Mouse (Mus musculus): ENCODE measurements around the gene Prss40. TPM values are rescaled to one million over a fixed set of nuclear protein-coding genes. Genes with fewer than 3 reads are reported as not detected.
A peak's percentile ranks its signal among the peaks of the same experiment; 100 is the strongest.

The Prss40 gene
- polyA plus RNA-seq (2015; fragmentation: Nextera tagmentation; extraction: Ambion mirVana) = not detected in 2 replicates

GRCm38 (mm10) chr1:34560843-34561242, at the start of gene Prss40:
TSS of gene Prss40 (minus strand) at chr1:34560943.
- no peak for ATAC-seq (ENCODE audit: low read depth)
- Histone ChIP-seq H3K9ac (no peak within 1 kb of the TSS), H3K27me3 (no peaks in the 10 kb centered on the region), H3K9me3 (no peaks in the 10 kb centered on the region; the same call in 1 of the 2 replicates), H3K4me3 (no peak within 1 kb of the TSS), H3K4me1 (replicated peaks) (no peaks in the 10 kb centered on the region), H3K27ac (replicated peaks) (no peak within 1 kb of the TSS), H3K36me3 (no peaks in the 10 kb centered on the region), H3K4me2 (no peak within 1 kb of the TSS)
- 85% methylated on average over 15 of the region's 15 CpGs for WGBS

- H3K36me3 ChIP-seq = no peaks in the 10 kb centered on the region
- no peak overlapping the region for H3K9ac ChIP-seq
- ATAC-seq (ENCODE audit: low read depth) = peak; percentile 69
- WGBS = 19% methylated on average over 8 of the region's 8 CpGs
- H3K4me2 ChIP-seq = no peak overlapping the region
- H3K4me3 ChIP-seq = no peak overlapping the region
- no peaks in the 10 kb centered on the region for H3K27me3 ChIP-seq
- H3K27ac ChIP-seq (replicated peaks) = no peak overlapping the region
- H3K4me1 ChIP-seq (replicated peaks) = no peaks in the 10 kb centered on the region
- H3K9me3 ChIP-seq = no peaks in the 10 kb centered on the region
Observed at GRCm38 (mm10) chr1:34602363-34602762, 41.6 kb upstream of the Prss40 start.

GRCm38 (mm10) chr1:34601323-34602047, 40.7 kb upstream of the Prss40 start:
- no peak for ATAC-seq (ENCODE audit: low read depth)
- 86% methylated on average over 3 of the region's 3 CpGs for WGBS
- no peak overlapping the region for H3K27ac ChIP-seq (replicated peaks)

DNA sequence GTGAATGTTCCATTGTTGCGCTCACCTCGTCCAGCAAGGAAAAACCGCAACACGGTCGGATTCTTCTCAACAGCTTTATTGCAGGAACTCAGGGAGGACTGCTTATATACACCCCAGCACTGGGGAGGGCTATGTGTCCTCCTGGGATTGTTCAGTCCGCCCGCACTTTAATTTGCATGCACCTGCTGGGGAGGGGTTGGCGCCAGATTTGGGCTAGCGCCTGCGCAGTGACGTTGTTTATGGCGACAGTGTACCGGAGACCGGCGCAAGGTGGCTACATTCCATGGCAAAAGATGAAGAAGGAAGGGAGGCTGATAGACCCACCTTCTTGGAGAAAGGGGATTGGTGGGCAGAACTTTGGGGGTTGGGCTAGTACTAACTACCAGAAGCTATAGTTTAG, 39.3 kb upstream of the Prss40 start:
- Histone ChIP-seq H3K9me3 (no peaks in the 10 kb centered on the region), H3K4me2 (no peak overlapping the region), H3K27ac (replicated peaks) (no peak overlapping the region), H3K4me1 (replicated peaks) (no peaks in the 10 kb centered on the region), H3K4me3 (no peak overlapping the region), H3K27me3 (no peaks in the 10 kb centered on the region), H3K9ac (no peak overlapping the region), H3K36me3 (peaks cover 12% of the 10 kb centered on the region)
- ATAC-seq (ENCODE audit: low read depth) = no peak
- 70% methylated on average over 15 of the region's 15 CpGs for WGBS

More at GRCm38 (mm10) chr1:34601323-34602047, 40.7 kb upstream of the Prss40 start:
- no peaks in the 10 kb centered on the region for H3K36me3 ChIP-seq
- H3K4me1 ChIP-seq (replicated peaks) = no peaks in the 10 kb centered on the region
- H3K9ac ChIP-seq = no peak overlapping the region
- H3K4me3 ChIP-seq = no peak overlapping the region
- H3K9me3 ChIP-seq = no peaks in the 10 kb centered on the region
- H3K27me3 ChIP-seq = no peaks in the 10 kb centered on the region
- no peak overlapping the region for H3K4me2 ChIP-seq

DNA sequence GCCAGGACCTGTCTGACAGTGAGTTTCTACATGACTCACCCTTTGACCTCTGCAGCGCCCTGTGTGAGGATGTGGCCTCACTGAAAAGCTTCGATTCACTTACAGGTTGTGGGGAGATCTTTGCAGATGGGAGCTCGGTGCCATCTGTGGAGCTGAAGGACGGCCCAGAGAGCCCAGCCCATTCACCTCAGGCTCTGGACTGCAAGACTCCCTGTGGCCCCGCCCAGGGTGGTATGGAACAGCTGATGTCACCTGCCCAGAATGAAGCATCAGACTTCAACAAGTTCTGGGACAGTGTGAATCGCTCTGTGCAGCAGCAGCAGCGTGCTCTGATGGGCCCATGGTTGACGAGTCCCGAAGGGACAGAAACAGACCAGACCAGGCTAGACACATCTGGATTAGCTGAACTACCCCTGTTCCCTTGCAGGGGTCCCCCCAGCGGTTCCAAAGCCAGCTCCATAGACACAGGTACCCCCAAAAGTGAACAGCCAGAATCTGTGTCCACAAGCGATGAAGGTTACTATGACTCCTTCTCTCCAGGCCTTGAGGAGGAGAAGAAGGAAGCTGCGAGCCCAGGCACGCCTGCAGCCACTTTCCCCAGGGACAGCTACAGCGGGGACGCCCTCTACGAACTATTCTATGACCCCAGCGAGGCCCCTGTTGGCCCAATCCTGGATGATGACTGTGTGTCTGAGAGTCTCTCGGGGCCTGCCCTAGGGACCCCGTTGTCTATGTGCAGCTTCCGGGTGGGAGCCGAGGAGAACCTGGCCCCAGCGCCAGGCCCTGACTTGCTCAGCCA, 26.8 kb upstream of the Prss40 start:
- Histone ChIP-seq H3K4me1 (replicated peaks) (peaks cover 18% of the 10 kb centered on the region), H3K4me2 (no peak overlapping the region), H3K9me3 (no peaks in the 10 kb centered on the region), H3K4me3 (no peak overlapping the region), H3K9ac (no peak overlapping the region), H3K27ac (replicated peaks) (no peak overlapping the region), H3K27me3 (0 out of 2 replicates have a peak, but pooled peaks cover under 1% of the 10 kb centered on the region), H3K36me3 (peaks cover 53% of the 10 kb centered on the region)
- 86% methylated on average over 22 of the region's 22 CpGs for WGBS
- ATAC-seq (ENCODE audit: low read depth) = no peak

DNA sequence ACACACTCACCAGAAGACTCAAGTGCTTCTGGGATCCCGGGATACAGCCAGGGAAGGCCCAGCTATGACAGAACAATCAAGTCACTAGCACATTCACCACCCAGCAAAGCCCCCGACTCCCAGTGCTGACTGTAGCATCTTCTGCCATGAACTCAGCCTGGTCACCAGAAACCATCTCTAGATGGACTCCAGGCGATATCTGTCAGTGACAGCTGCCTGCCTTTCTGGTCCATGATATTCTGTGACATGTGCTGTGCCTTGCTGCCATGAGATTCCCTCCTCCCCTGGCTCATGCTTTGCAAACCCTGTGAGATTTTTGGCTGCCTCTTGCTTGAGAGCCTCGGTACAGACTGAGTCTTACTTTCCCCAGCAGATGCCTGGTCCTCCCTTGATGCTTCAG, 24.0 kb upstream of the Prss40 start:
- peaks cover 32% of the 10 kb centered on the region for H3K36me3 ChIP-seq
- no peak overlapping the region for H3K9ac ChIP-seq
- H3K27ac ChIP-seq (replicated peaks) = no peak overlapping the region
- no peaks in the 10 kb centered on the region for H3K9me3 ChIP-seq
- H3K4me1 ChIP-seq (replicated peaks) = peaks cover 38% of the 10 kb centered on the region
- no peak for ATAC-seq (ENCODE audit: low read depth)
- H3K4me3 ChIP-seq = no peak overlapping the region
- WGBS = 86% methylated on average over 4 of the region's 4 CpGs
- no peak overlapping the region for H3K4me2 ChIP-seq
- peaks cover 23% of the 10 kb centered on the region; the same call in 1 of the 2 replicates for H3K27me3 ChIP-seq

DNA sequence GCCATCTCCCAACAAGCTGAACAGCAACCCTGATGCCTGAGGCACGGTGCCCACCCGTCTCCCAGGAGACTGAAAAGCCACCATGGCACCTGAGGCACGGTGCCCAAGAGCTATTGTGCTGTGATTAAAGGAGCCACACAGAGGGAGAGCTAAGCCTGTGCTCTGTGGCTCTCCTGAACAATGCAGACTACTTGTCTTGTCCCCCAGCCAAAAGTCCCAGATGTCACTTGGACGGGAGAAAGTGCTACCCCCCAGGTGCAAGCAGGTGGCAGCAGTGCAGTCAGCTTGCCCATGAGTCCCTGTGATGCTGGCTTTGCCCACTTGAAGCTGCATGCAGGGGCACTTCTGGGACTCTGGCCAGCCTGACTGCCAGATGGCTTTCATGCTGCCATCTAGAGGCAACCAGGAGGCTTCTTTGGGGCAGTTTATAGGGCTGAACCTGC, 23.1 kb upstream of the Prss40 start:
- Histone ChIP-seq H3K4me2 (no peak overlapping the region), H3K36me3 (peaks cover 23% of the 10 kb centered on the region), H3K4me1 (replicated peaks) (peaks cover 44% of the 10 kb centered on the region), H3K4me3 (no peak overlapping the region), H3K27ac (replicated peaks) (no peak overlapping the region), H3K9me3 (no peaks in the 10 kb centered on the region), H3K9ac (0 out of 2 replicates have a peak overlapping the region, but pooled peaks have one; percentile 26), H3K27me3 (peaks cover 27% of the 10 kb centered on the region)
- 15% methylated on average over 4 of the region's 4 CpGs for WGBS
- peak; percentile 68 for ATAC-seq (ENCODE audit: low read depth)

DNA sequence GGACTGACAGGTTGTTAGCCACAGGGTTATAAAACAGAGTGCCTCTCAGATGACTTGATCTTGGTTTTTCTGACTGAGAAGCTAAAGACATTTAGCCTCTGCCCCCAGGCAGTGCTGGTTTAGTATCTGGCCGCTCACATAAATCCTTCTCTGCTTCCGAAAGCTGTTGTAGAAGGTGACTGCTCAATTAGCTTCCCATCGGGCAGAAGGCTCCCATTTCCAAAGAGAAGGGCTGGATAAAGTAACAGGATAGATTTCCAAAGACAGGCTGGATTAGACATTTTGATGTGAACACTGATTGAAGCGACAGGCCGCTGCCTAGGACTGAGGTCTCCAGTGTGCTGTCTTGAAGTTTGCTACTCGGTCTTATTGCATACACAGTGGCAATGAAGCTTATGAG, 21.5 kb upstream of the Prss40 start:
- H3K27me3 ChIP-seq = peaks cover 40% of the 10 kb centered on the region
- no peak overlapping the region for H3K27ac ChIP-seq (replicated peaks)
- peaks cover 49% of the 10 kb centered on the region for H3K4me1 ChIP-seq (replicated peaks)
- no peaks in the 10 kb centered on the region for H3K9me3 ChIP-seq
- H3K9ac ChIP-seq = 0 out of 2 replicates have a peak overlapping the region, but pooled peaks have one; percentile 2
- WGBS = 64% methylated on average over 6 of the region's 6 CpGs
- H3K4me3 ChIP-seq = no peak overlapping the region
- peaks cover 7% of the 10 kb centered on the region for H3K36me3 ChIP-seq
- no peak for ATAC-seq (ENCODE audit: low read depth)
- H3K4me2 ChIP-seq = peak overlapping the region; percentile 30; the same call in 1 of the 2 replicates

DNA sequence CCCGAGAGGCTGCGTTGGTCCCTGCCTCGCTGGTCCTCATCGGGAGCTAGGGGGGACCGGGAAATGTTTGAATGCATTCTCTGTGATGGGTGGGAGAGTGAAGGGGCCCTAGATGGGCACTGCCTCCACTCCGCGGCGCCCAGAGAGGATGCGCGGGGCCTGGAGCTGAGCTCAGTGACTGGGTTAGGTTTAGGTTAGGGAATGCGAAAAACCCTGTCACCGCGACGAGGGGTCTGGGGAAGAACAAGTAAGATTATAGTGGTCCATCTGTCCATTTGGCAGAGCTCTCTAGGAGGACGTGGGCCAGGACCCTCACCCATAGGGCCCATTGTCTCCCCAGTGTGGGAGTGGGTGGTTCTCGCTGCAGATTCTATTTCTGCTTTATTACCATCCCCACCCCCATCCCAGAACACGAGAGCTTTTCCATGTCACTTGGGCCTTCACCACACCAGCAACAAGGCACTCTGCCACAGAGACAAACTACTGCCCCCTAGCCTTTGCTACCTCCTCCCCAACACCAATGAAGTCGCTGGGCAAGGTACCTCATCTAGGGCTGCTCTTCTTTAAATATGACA, 19.1 kb upstream of the Prss40 start:
- ATAC-seq (ENCODE audit: low read depth) = peak; percentile 64
- peaks cover 45% of the 10 kb centered on the region for H3K27me3 ChIP-seq
- peak overlapping the region; percentile 73 for H3K4me2 ChIP-seq
- H3K4me3 ChIP-seq = peak overlapping the region; percentile 61
- 1% methylated on average over 18 of the region's 18 CpGs for WGBS
- no peaks in the 10 kb centered on the region for H3K9me3 ChIP-seq
- peak overlapping the region; percentile 86 for H3K9ac ChIP-seq
- peaks cover 49% of the 10 kb centered on the region for H3K4me1 ChIP-seq (replicated peaks)
- peak overlapping the region; percentile 91 for H3K27ac ChIP-seq (replicated peaks)
- no peaks in the 10 kb centered on the region for H3K36me3 ChIP-seq

DNA sequence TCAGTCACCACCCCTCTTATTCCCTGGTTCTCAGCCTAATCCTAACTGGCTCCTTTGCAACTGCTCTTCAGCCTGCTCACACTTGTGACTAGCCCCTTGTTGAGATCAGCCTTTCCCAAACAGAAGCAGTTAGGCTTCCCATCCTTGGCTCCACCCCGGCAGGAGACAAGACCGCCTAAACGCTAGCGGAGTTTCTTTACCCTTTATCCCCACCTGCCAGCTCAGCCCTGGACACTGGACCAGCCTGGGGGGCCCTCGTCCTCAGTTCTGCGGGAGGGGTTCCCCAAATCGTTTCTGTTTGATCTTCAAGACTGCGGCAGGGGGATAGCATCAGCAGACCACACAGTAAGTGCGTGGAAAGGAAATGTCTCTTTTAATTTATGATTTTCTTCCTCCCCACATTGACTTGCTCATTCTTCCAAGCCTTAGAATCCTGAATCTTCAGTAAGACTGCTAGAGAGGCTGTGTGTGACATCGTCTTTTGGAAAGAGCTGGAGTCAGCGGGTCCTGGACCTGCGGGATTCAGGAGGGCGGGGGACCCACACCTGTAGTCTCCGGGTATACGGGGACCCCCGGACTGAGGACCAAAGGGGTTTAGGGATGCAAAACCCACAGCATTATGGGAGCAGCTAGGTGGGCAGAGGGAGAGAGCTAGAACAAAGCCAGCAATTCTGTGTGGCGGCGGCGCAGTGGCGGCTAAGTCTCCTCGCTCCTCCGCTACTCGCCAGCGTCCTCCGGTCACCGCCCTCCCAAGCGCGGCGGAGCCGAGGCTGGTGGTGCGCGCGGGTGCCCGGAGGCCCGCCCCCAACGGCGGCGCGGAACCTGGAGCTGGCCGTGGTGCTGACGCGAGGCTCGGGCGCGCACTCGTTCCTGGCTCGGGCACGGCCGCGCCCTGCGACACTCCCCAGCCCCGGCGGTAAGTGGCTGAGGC, 18.4 kb upstream of the Prss40 start, which contains the start of gene Amer3:
TSS of gene Amer3 (plus strand) at position 807 of the 931 bp plus-strand sequence.
- under 1% methylated on average over 53 of the region's 53 CpGs for WGBS
- H3K27ac ChIP-seq (replicated peaks) = peak within 1 kb of the TSS; percentile 91
- peak; percentile 89 for ATAC-seq (ENCODE audit: low read depth)

GRCm38 (mm10) chr1:34573221-34573620, 12.5 kb upstream of the Prss40 start:
- Histone ChIP-seq H3K27me3 (peaks cover 12% of the 10 kb centered on the region), H3K9ac (no peak overlapping the region), H3K36me3 (no peaks in the 10 kb centered on the region), H3K9me3 (no peaks in the 10 kb centered on the region), H3K4me1 (replicated peaks) (no peaks in the 10 kb centered on the region), H3K4me3 (no peak overlapping the region), H3K27ac (replicated peaks) (no peak overlapping the region), H3K4me2 (no peak overlapping the region)
- 80% methylated on average over 6 of the region's 6 CpGs for WGBS
- no peak for ATAC-seq (ENCODE audit: low read depth)

More for the DNA sequence above, 18.4 kb upstream of the Prss40 start, which contains the start of gene Amer3:
- H3K9ac ChIP-seq = peak within 1 kb of the TSS; percentile 86
- H3K4me3 ChIP-seq = peak within 1 kb of the TSS; percentile 61
- H3K9me3 ChIP-seq = no peaks in the 10 kb centered on the region
- peaks cover 44% of the 10 kb centered on the region for H3K4me1 ChIP-seq (replicated peaks)
- no peaks in the 10 kb centered on the region for H3K36me3 ChIP-seq
- H3K27me3 ChIP-seq = peaks cover 45% of the 10 kb centered on the region
- peak within 1 kb of the TSS; percentile 73 for H3K4me2 ChIP-seq
